Mouse (Mus musculus) spleen, adult 2 months (tissue): ENCODE data around the gene Leng1.

Experiments
- CTCF ChIP-seq: fragments of 200-500 bp; IDR thresholded peaks from 2 replicates; pipeline ENCODE4 v1.5.1; 2011; ENCODE audit warnings: mild to moderate bottlenecking, inconsistent platforms; ENCODE audit not compliant: insufficient read depth, insufficient read length, insufficient replicate concordance; ENCODE audit errors: extremely low read depth
- POLR2A ChIP-seq: fragments of 200-500 bp; IDR thresholded peaks from 2 replicates; pipeline ENCODE4 v1.6.1; 2011; ENCODE audit warnings: low read depth, low read length, inconsistent platforms

GRCm38 (mm10) chr7:3706343-3706934 is 40.8 kb upstream of the Leng1 start:
- TF ChIP-seq POLR2A: no peak
- no peak for TF ChIP-seq CTCF
